Mouse (Mus musculus) lung, adult 2 months (tissue): Measurements from ENCODE around the gene Lenep. TPM values are rescaled to one million over a fixed set of nuclear protein-coding genes. Genes with fewer than 3 reads are reported as not detected.
A peak's percentile ranks its signal among the peaks of the same experiment; 100 is the strongest.

ENCODE experiments used
- DNase-seq: peaks from one replicate; pipeline ENCODE4 v3.0.0; 2022
- H3K4me1 ChIP-seq: fragments of 200-500 bp; 2 replicates; pipeline ENCODE4 v1.6.1; 2011; ENCODE audit warnings: low read length; ENCODE audit not compliant: control insufficient read depth, insufficient read depth
- H3K4me3 ChIP-seq: fragments of 200-500 bp; replicated peaks from 2 replicates; pipeline ENCODE3; 2011; ENCODE audit warnings: low read depth, mild to moderate bottlenecking, control low read depth, low read length; ENCODE audit errors: extremely low read depth
- CTCF ChIP-seq: fragments of 200-500 bp; IDR thresholded peaks from 2 replicates; pipeline ENCODE4 v1.5.1; 2011; ENCODE audit warnings: mild to moderate bottlenecking, low read length, control low read depth; ENCODE audit not compliant: insufficient read depth
- POLR2A ChIP-seq: fragments of 200-500 bp; IDR thresholded peaks from 2 replicates; pipeline ENCODE4 v1.6.1; 2011; ENCODE audit warnings: low read depth, mild to moderate bottlenecking, control low read depth, low read length, borderline replicate concordance; ENCODE audit errors: extremely low read depth
- WGBS: fragments of 180-500 bp; shearing (Covaris S2); methylation state at CpG from one replicate; pipeline ENCODE4 v1.1.7; 2018; 5-methylcytosine and 5-hydroxymethylcytosine counted together
- polyA plus RNA-seq: library from polyadenylated mRNA; depleted of rRNA; stranded (reverse); fragments of >200 nt; gene quantifications from 2 replicates; pipeline ENCODE4 v1.2.3, GENCODE M21; 2012

Gene Lenep
- polyA plus RNA-seq, 1 experiment = 0.45 TPM

DNA sequence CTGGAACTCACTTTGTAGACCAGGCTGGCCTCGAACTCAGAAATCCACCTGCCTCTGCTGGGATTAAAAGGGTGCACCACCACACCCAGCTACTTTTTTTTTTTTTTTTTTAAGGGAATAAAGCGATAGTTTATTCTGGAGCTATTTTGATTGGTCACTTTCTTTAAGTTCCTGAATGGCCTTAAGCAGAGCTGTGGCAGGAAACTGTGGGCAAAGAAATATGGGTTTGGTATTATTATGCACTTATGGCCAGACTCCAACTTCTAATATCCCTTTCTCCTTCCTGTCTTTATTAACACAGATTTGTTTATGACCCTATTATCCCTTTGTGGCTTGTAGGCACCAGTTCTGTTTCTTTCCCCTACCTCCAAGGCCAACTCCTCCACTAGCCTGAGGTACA is 17.8 kb upstream of the Lenep start:
- no peak for DNase-seq
- Histone ChIP-seq H3K4me1 (peaks cover 3% of the 10 kb centered on the region; the same call in 1 of the 2 replicates), H3K4me3 (no peak overlapping the region)
- 21% methylated on average over 2 of the region's 2 CpGs for WGBS
- TF ChIP-seq CTCF (no peak), POLR2A (no peak)

DNA sequence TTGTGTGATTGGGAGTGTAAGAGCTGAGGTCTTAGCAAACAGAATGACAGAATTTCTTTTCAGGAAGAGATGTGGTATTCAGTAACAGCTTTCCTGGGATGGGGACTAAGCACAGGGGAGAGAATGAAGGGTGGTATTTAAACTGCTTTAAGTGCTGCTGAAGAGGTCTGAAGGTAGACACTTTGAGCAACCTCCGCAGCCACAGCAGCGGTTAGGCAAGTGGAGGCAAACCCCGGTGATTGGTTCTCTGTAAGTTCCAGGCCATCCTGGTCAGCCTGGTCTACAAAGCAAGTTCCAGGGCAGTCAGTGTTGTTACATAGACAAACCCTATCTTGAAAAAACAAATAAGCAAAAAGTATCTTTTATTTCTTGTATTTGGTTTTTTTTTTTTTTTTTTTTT is 17.4 kb upstream of the Lenep start:
- Histone ChIP-seq H3K4me3 (peak overlapping the region; percentile 89), H3K4me1 (peaks cover 3% of the 10 kb centered on the region; the same call in 1 of the 2 replicates)
- TF ChIP-seq POLR2A (no peak), CTCF (no peak)
- 21% methylated on average over 3 of the region's 3 CpGs for WGBS
- no peak for DNase-seq

DNA sequence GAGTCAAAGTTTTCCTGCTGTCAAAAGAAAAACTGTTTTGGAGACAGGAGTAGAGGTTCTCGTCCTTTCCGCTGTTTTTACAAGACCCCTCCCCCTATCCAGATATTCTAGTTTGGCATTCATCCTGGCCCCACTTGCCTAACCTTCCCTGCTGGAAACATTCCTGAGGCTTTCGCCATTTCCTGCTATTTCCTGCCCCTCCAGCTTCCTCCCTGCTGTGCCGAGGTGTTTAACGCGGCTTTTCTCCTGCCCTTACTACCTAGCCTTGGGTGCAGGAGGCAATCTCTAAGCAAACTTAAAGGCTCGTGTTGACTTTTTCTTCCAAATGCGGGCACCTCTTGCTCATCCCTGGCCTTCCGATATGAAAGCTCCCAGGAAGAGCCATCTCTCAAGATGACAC is 17.0 kb upstream of the Lenep start:
- Histone ChIP-seq H3K4me1 (peaks cover 3% of the 10 kb centered on the region; the same call in 1 of the 2 replicates), H3K4me3 (peak overlapping the region; percentile 89)
- DNase-seq = peak; percentile 70
- WGBS = 2% methylated on average over 9 of the region's 9 CpGs
- peak; percentile 69; the same call in 1 of the 2 replicates for TF ChIP-seq POLR2A
- TF ChIP-seq CTCF = no peak

DNA sequence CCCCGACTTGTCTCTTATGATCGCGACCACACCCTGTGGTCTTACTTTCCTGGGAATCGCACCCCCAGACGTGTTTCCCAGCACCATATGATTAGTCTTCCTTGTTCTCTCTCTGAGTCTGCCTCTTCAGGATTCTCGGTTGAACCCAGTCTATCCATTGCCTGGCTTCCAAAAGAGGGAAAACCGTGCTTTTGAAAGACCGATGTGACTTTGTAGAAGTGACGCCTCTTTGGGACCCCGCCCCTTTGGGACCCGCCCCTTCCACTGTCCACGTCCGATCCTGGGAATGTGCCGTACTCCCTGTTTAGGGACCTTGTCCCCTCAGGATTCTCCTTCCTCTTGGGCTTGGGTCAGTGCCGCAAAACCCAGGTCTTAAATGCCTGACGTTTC is 16.3 kb upstream of the Lenep start:
- peak overlapping the region; percentile 89 for H3K4me3 ChIP-seq
- DNase-seq = peak; percentile 76
- under 1% methylated on average over 16 of the region's 16 CpGs for WGBS
- peaks cover 3% of the 10 kb centered on the region; the same call in 1 of the 2 replicates for H3K4me1 ChIP-seq
- TF ChIP-seq CTCF (no peak), POLR2A (peak; percentile 76; the same call in 1 of the 2 replicates)

DNA sequence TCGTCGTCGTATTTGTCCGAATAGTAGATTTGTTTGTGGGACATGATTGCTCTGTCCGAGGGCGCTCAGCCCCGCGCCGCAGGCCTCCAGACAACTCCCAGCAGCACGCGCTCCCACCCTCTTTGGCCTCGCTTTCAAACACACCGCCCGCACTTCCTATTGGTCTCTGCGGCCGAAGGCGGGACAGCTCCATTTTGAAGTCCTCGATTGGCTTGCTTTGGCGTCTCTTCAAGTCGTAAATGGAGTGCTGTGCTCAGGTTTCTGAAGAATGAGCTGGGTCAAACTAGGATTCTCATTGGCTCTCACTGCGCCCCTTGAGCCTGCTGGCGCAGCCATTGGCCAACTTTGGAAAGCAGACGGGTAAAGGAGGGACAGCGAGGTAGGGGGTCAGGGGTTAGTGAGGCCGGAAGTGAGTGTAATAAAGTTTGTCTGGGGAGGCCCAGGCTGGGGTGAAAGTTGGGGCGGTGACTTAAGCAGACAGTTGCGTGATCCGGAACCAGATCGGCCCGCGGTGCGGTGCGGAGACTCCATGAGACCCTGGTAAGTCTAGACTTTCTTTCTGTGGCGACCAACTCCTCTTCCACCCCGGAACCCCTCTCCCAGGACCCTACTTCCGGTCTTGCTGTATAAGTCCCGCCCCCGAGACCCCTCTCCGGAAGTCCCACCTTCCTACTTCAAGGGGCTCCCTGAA is 15.7 kb upstream of the Lenep start, which contains the start of the genes Cks1b and Shc1:
TSS of gene Cks1b (minus strand) at position 214 of the 691 bp plus-strand sequence.
TSS of gene Shc1 (plus strand) at position 274 of the 691 bp plus-strand sequence.
- TF ChIP-seq CTCF (no peak), POLR2A (peak; percentile 69; the same call in 1 of the 2 replicates)
- WGBS = under 1% methylated on average over 39 of the region's 39 CpGs

DNA sequence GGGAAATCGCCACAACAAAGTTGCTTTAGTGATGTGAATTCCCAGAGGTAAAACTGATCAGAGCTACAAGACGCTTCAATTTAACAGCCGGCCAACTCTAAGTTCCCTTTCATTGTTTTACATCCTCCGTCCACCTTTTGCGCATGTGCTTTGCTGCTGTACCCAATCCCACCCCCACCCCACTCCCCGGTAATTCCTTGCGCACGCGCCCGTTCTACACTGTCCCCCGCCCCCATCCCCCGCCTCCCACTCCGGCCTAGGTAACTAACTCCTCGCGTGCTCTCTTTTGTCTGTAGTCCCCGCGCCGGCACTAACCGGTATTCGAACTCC is 15.2 kb upstream of the Lenep start:
- WGBS = 1% methylated on average over 20 of the region's 20 CpGs
- DNase-seq = no peak
- peak overlapping the region; percentile 58 for H3K4me3 ChIP-seq
- TF ChIP-seq POLR2A = no peak
- H3K4me1 ChIP-seq = peaks cover 3% of the 10 kb centered on the region; the same call in 1 of the 2 replicates

More for the DNA sequence above, 15.7 kb upstream of the Lenep start, which contains the start of the genes Cks1b and Shc1:
- H3K4me1 ChIP-seq = peaks cover 3% of the 10 kb centered on the region; the same call in 1 of the 2 replicates
- H3K4me3 ChIP-seq = peak within 1 kb of the TSS; percentile 89
- DNase-seq = peak; percentile 91

DNA sequence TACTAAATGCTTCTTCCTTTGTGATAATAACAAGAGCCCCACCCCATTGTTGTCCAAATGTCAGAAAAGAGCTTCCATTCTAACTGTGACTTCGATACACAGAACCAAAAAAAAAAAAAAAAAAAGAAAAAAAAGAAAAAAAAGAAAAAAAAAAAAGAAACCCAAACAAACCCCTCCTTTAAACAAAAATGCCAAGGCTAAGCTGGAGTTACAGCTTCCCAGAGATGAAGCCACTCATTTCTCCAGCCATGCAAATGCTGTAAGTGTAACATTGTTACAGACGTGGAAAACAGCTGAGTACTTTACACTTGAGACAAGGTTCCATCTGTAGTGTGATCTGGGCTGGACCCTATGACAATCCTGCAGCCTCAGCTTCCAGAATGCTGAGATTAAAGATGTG is 14.5 kb upstream of the Lenep start:
- WGBS = 35% methylated on average over 2 of the region's 2 CpGs
- TF ChIP-seq POLR2A (no peak), CTCF (no peak)
- H3K4me3 ChIP-seq = no peak overlapping the region
- no peak for DNase-seq
- H3K4me1 ChIP-seq = peaks cover 3% of the 10 kb centered on the region; the same call in 1 of the 2 replicates

DNA sequence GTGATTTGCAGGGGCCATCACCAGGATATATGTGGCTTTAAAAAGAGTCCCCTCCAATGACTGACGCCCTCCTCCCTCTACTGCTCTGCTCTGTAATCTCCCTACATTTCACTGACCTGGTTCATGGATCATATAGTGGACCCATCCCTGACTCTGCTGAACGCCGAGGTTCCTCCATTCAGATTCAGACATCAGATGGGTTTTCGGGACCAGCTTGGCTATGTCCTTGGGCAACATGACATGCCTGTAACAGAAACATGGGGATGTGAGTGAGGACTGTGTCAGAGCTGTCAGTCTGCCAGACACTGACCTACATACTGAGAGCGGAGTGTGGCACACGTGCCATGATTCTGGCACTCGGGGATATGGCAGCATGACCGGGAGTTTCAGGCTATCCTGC is 13.6 kb upstream of the Lenep start:
- 93% methylated on average over 8 of the region's 8 CpGs for WGBS
- TF ChIP-seq CTCF = no peak
- no peak for TF ChIP-seq POLR2A
- Histone ChIP-seq H3K4me3 (no peak overlapping the region), H3K4me1 (peaks cover 5% of the 10 kb centered on the region)
- DNase-seq = no peak

DNA sequence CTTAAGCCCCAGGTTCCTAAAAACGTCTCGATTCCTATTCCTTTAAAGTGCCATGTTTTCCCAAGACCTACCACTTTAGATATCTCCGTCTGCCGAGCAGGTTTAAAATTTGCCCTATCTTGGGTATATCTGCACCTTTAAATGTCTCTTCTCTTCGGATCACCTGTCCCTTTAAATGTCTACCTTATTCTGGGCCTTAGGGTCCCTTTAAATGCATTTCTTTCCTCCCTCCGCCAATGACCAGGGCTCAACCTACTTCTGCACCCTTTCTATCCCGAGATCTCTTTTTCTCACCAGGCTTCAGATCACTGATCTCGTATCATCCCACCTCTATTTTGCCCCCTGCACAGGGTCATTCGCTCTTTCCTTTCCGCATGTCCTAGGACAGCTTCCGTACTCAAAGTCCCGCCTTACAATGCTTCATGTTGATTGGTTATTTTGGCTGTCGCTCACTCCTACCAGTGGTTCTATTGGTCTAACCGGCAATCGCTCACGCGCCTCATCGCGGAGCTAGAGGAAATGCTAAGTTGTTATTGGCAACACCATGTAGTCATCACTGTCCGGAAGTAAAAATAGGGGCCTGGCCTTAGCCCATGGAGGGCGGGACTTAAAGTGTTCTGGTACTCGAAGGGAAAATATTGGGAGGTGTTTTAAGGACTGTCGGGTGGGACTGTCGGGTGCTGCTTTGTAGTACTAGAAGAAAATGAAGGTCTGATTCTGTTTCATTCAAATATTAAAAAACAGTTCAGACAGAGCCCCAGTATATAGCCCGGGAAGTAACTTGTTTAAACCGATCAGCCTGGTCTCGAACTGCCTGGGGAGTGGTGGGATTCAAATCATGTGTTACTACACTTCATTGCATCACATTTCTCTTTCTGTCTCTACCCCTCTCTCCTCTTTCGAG is 9.1 kb upstream of the Lenep start, which contains the start of gene Flad1:
TSS of gene Flad1 (minus strand) at position 381 of the 904 bp plus-strand sequence.
- Histone ChIP-seq H3K4me1 (peaks cover 3% of the 10 kb centered on the region), H3K4me3 (peak within 1 kb of the TSS; percentile 57)
- no peak for TF ChIP-seq CTCF
- TF ChIP-seq POLR2A = no peak
- peak; percentile 99 for DNase-seq
- 4% methylated on average over 28 of the region's 28 CpGs for WGBS
